Mouse (Mus musculus) forebrain, embryonic 11.5 days (tissue): Measurements from ENCODE around the gene Smurf2. TPM values are rescaled to one million over a fixed set of nuclear protein-coding genes. Genes with fewer than 3 reads are reported as not detected.

Experiments
- ATAC-seq: fragments of 200-750 bp; cut with Nextera tagmentation; replicated peaks from 2 replicates; pipeline ENCODE4 v1.8.0; 2017; ENCODE audit warnings: moderate TSS enrichment; ENCODE audit not compliant: low FRiP score
- DNase-seq: peaks from one replicate; pipeline ENCODE4 v3.0.0-alpha.2; 2017; ENCODE audit warnings: low spot score
- H3K27ac ChIP-seq: fragments of 300-500 bp; sonication (generic); 2 replicates; pipeline ENCODE4 v1.5.1; 2014; ENCODE audit warnings: low read depth, low read length
- H3K27me3 ChIP-seq: fragments of 300-500 bp; sonication (generic); 2 replicates; pipeline ENCODE4 v1.6.1; 2014; ENCODE audit warnings: mild to moderate bottlenecking, low read length, mixed read lengths; ENCODE audit not compliant: control insufficient read depth, insufficient read depth
- H3K36me3 ChIP-seq: fragments of 300-500 bp; sonication (generic); 2 replicates; pipeline ENCODE4 v1.6.1; 2014; ENCODE audit warnings: mild to moderate bottlenecking, low read length, moderate library complexity, mixed read lengths; ENCODE audit not compliant: control insufficient read depth, insufficient read depth
- H3K4me1 ChIP-seq: fragments of 300-500 bp; sonication (generic); replicated peaks from 2 replicates; pipeline ENCODE4 v1.6.1; 2014; ENCODE audit warnings: low read length, mixed read lengths; ENCODE audit not compliant: control insufficient read depth, insufficient read depth
- H3K4me2 ChIP-seq: fragments of 300-500 bp; sonication (generic); 2 replicates; pipeline ENCODE4 v1.6.1; 2014; ENCODE audit warnings: low read depth, mild to moderate bottlenecking, low read length, moderate library complexity, mixed read lengths; ENCODE audit not compliant: severe bottlenecking
- H3K4me3 ChIP-seq: fragments of 300-500 bp; sonication (generic); 2 replicates; pipeline ENCODE4 v1.5.1; 2014; ENCODE audit warnings: low read depth, low read length
- H3K9ac ChIP-seq: fragments of 300-500 bp; sonication (generic); 2 replicates; pipeline ENCODE4 v1.6.1; 2014; ENCODE audit warnings: low read length
- H3K9me3 ChIP-seq: fragments of 300-500 bp; sonication (generic); 2 replicates; pipeline ENCODE4 v1.6.1; 2016; ENCODE audit warnings: low read length, mixed read lengths; ENCODE audit not compliant: control insufficient read depth
- WGBS: fragments of 180-500 bp; shearing (Covaris S2); extraction: QIAGEN DNeasy Blood & Tissue Kit; methylation state at CpG from one replicate; pipeline ENCODE4 v1.1.7; 2014; 5-methylcytosine and 5-hydroxymethylcytosine counted together
- polyA plus RNA-seq: library from polyadenylated mRNA; unstranded; fragments of >200 nt; fragmentation: Nextera tagmentation; extraction: Ambion mirVana; gene quantifications from 2 replicates; pipeline ENCODE4 v1.2.1, GENCODE M21; 2014

The Smurf2 gene
- polyA plus RNA-seq = 18.9 and 20.1 TPM in 2 replicates

DNA sequence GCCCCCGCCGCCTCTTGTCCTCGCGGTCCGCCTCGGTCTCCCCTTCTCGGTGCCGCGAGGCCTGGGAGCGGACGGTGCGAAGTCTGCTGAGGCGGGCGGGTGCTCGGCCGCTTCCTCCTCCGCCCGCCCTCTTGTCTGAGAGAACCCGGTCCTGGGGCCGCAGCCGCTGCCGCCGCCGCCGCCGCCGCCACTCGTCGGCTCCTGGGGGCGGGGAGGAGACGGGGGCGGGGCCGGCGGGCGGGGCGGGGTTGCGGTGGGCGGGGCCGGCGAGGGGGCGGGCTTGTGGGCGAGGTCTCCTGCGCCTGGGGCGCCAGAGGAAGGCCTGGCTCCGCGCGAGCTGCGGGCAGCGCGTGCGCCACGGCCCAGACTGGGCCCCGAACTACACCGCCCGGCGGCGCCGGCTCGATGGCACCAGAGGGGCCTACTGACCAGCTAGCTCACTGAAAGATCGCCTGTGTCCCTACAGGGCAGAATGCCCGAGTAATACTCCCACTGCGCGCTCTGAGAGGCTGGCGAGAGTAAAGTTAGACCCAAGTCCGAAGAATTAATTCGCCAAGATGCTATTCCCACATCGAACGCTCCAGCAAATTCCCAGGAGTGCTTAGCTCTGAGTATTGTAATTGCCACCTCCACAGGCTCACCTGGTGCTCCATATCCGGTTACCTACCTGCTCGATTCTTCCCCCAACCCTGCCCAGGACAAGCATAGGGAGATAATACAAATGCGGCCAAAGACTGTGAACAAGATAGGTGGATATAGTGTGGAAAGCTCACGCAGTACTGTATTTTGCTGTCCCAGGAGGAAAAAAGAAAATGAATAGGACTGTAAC lies at the start of gene Smurf2:
Smurf2 (minus strand) TSS at position 165 of the 829 bp plus-strand sequence.
- Histone ChIP-seq H3K27ac (peak within 1 kb of the TSS; percentile 92), H3K27me3 (no peaks in the 10 kb centered on the region), H3K36me3 (no peaks in the 10 kb centered on the region), H3K9me3 (no peaks in the 10 kb centered on the region), H3K4me3 (peak within 1 kb of the TSS; percentile 96), H3K4me2 (peak within 1 kb of the TSS; percentile 81), H3K9ac (peak within 1 kb of the TSS; percentile 92), H3K4me1 (peaks cover 6% of the 10 kb centered on the region)
- 4% methylated on average over 49 of the region's 72 CpGs for WGBS
- DNase-seq = peak; percentile 97
- ATAC-seq = peak; percentile 96

DNA sequence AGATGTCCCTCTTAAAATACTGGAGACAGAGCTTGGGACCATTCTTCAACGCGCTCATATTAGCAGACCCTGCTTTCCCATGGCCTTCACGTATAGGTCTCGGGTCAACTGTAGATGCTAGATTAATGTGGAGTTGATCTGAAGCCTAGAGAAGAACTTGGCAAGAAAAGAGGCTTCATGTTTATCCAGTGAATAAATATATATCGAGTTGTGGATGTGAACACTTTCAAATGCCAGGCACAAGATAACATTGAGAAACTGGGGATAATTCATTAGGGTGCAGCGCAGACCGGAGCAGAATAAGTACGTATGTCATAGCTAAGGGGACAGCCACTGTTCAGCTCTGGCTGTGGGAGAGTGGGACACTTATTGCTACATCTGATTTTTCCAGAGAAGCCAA lies 49.3 kb upstream of the Smurf2 start:
- Histone ChIP-seq H3K4me3 (no peak overlapping the region), H3K4me1 (no peaks in the 10 kb centered on the region), H3K27ac (no peak overlapping the region), H3K36me3 (no peaks in the 10 kb centered on the region), H3K9me3 (no peaks in the 10 kb centered on the region), H3K9ac (no peak overlapping the region), H3K4me2 (no peak overlapping the region), H3K27me3 (no peaks in the 10 kb centered on the region)
- ATAC-seq (no peak), DNase-seq (no peak)
- WGBS = 95% methylated on average over 8 of the region's 8 CpGs

DNA sequence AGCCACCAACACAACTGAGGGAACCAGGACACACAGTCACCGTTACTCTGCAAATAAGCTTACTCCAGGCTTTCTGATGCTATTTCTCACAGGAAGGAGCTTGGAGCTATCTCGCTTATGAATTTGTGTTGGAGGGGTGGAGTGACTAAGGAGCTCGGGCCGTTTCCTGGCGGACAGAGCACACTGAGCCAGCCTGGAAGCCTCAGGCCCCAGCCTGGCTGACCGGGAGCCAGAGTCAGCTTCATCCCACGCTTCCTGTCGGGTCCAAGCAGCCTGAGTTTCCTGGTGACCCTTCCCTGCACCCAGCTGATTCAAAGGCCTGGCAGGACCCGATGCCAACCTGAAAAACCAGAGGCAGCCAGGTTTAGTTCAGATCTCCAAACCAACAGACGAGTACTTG lies 47.1 kb upstream of the Smurf2 start:
- ATAC-seq (no peak), DNase-seq (no peak)
- Histone ChIP-seq H3K36me3 (no peaks in the 10 kb centered on the region), H3K27me3 (no peaks in the 10 kb centered on the region), H3K9me3 (no peaks in the 10 kb centered on the region), H3K27ac (no peak overlapping the region), H3K4me1 (no peaks in the 10 kb centered on the region), H3K4me2 (no peak overlapping the region), H3K9ac (no peak overlapping the region), H3K4me3 (no peak overlapping the region)
- 80% methylated on average over 10 of the region's 10 CpGs for WGBS

DNA sequence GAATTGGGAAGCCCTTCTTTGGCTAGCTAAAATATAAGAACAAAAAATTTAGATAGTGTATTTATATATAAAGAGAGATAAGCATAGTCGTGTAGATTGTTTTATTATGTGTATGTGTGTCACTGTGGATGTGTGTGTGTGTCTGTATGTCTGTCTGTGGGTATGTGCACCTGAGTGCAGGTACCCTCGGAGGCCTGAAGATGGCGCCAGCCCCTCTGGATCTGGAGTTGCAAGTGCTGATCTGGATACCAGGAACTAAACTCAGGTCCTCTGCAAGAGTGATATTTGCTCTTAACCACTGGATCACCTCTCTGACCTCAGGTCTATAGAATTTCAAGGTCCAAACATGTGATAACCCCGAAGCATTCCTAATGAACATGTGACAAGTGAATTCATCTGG lies 45.4 kb upstream of the Smurf2 start:
- ATAC-seq = no peak
- Histone ChIP-seq H3K27me3 (no peaks in the 10 kb centered on the region), H3K4me1 (no peaks in the 10 kb centered on the region), H3K9ac (no peak overlapping the region), H3K4me2 (no peak overlapping the region), H3K4me3 (no peak overlapping the region), H3K36me3 (no peaks in the 10 kb centered on the region), H3K27ac (no peak overlapping the region), H3K9me3 (no peaks in the 10 kb centered on the region)
- DNase-seq = no peak
- WGBS = 90% methylated on average over 4 of the region's 4 CpGs

DNA sequence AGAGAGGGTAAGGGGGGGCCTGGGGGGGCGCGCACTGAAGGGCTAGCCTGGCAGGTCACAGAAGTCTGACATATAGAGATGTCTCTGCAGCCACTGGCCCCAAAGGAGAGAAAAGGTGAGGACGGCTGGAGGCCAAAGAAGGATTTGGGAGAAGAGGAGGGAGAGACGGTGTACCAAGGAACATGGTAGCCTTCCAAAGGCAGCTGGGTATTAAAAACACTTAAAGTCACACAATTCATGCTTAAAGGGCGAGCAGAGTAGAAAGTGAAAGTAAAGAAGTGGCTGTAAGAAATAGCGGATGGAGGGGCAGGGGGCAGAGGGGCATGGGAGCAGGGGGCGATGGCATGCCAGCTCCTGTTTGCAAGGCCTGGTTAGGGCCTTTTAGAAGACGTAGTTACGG lies 41.8 kb upstream of the Smurf2 start:
- Histone ChIP-seq H3K9me3 (no peaks in the 10 kb centered on the region), H3K27ac (no peak overlapping the region), H3K4me3 (no peak overlapping the region), H3K4me1 (no peaks in the 10 kb centered on the region), H3K36me3 (no peaks in the 10 kb centered on the region), H3K27me3 (no peaks in the 10 kb centered on the region), H3K4me2 (no peak overlapping the region), H3K9ac (no peak overlapping the region)
- no peak for ATAC-seq
- 84% methylated on average over 9 of the region's 9 CpGs for WGBS
- DNase-seq = no peak

DNA sequence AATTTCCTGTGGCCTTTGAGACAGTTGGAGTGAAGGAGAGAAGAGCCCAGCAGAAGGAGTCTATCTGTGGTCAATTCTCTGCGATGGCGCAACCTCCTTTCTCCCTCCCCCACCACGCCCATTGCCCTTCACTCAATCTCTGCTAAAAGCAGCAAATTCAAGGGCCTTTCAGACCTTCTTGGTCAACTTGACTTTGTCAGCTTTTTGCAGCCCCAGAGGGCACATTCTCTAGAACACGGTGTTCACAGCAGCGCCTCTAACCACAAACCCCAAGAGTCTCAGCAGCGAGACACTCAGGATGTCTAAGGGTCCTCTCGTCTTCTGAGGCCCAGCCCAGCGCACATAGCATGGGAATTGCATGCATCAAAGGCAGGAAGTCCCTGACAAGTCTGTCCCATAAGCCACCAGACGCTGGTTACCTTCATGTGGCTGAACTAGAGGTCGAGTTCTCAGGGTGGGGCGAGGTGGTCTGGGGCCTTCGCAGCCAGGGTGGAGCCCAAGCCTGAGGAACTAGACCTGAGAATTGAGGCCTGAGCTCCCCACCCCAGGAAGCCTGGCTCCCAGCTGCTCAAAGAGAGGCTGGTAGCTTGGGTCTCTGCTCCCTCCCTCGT lies 41.1 kb upstream of the Smurf2 start:
- Histone ChIP-seq H3K27ac (no peak overlapping the region), H3K4me1 (no peaks in the 10 kb centered on the region), H3K27me3 (no peaks in the 10 kb centered on the region), H3K4me2 (no peak overlapping the region), H3K4me3 (no peak overlapping the region), H3K36me3 (no peaks in the 10 kb centered on the region), H3K9me3 (no peaks in the 10 kb centered on the region), H3K9ac (no peak overlapping the region)
- DNase-seq (no peak), ATAC-seq (no peak)
- 76% methylated on average over 13 of the region's 13 CpGs for WGBS

DNA sequence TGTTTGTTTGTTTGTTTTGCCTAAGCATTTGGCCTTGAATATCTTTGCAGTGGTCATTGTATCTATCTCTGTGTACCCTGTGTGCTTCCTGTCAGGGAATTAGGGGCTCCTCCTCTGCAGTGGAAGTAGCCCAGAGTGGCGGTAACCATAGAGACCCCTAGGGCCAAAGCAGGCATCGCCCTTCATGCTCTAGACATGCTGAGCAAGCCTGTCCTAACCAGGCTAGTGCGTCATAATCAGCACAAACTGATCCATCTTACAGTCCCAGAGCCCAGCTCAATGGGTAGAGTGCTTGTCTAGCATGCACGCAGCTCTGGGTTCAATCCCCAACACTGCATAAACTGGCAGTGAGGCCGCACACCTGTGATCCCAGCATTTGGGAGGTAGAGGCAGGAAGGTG lies 38.6 kb upstream of the Smurf2 start:
- Histone ChIP-seq H3K27me3 (no peaks in the 10 kb centered on the region), H3K27ac (no peak overlapping the region), H3K4me3 (no peak overlapping the region), H3K36me3 (no peaks in the 10 kb centered on the region), H3K4me1 (no peaks in the 10 kb centered on the region), H3K4me2 (no peak overlapping the region), H3K9me3 (no peaks in the 10 kb centered on the region), H3K9ac (no peak overlapping the region)
- ATAC-seq (no peak), DNase-seq (no peak)
- 86% methylated on average over 5 of the region's 5 CpGs for WGBS

DNA sequence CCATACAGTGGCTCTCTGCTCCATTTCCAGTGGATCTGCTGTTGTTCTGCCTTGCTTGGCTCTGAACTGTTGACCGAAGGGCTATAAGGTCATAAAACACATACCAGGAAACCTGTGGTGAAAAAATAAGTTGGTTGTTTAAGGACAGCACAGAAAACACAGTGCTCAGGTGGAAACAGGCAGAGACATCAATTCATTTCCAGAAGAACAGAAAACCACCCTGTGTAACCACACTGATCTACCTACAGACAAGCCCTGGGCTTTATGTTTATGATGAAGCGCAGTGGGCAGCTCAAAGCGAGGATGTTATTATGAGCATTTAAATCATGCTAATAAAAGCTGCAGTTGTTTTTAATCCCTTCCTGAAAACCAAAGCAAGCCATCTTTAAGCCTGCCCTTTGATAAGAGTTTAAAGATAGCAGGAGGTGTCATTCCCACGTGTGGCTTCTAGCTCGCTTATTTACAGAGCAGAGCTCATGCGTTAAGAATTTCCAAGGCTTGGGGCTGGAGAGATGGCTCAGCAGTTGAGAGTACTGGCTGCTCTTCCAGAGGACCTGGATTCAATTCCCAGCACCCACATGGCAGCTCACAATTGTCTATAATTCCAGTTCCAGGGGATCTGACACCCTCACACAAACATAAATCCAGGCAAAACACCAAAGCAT lies 38.0 kb upstream of the Smurf2 start:
- Histone ChIP-seq H3K27ac (no peak overlapping the region), H3K4me3 (no peak overlapping the region), H3K27me3 (no peaks in the 10 kb centered on the region), H3K9ac (no peak overlapping the region), H3K9me3 (no peaks in the 10 kb centered on the region), H3K4me2 (no peak overlapping the region), H3K4me1 (no peaks in the 10 kb centered on the region), H3K36me3 (no peaks in the 10 kb centered on the region)
- ATAC-seq (no peak), DNase-seq (no peak)
- 87% methylated on average over 6 of the region's 6 CpGs for WGBS
